Mouse (Mus musculus) thymus, adult 2 months (tissue): ENCODE data around the gene Bcap29. TPM values are rescaled to one million over a fixed set of nuclear protein-coding genes. Genes with fewer than 3 reads are reported as not detected.
"Not testable (repeated sequence)": the region's sequence is repeated elsewhere in the genome, so short reads cannot be mapped to it uniquely, and the experiment has no call there.

Experiments used
- DNase-seq: peaks from one replicate; pipeline ENCODE4 v3.0.0; 2021
- H3K27ac ChIP-seq: fragments of 200-500 bp; 2 replicates; pipeline ENCODE4 v1.5.1; 2012; ENCODE audit warnings: low read length, control low read depth; ENCODE audit not compliant: control insufficient read depth, insufficient read depth
- H3K27me3 ChIP-seq: fragments of 200-500 bp; 2 replicates; pipeline ENCODE4 v1.6.1; 2012; ENCODE audit warnings: mild to moderate bottlenecking, low read length, moderate library complexity, mixed read lengths; ENCODE audit not compliant: control insufficient read depth, insufficient read depth
- H3K36me3 ChIP-seq: fragments of 200-500 bp; 2 replicates; pipeline ENCODE4 v1.6.1; 2012; ENCODE audit warnings: mild to moderate bottlenecking, low read length, moderate library complexity; ENCODE audit not compliant: control insufficient read depth, insufficient read depth
- H3K4me1 ChIP-seq: fragments of 200-500 bp; replicated peaks from 2 replicates; pipeline ENCODE4 v1.6.1; 2012; ENCODE audit warnings: low read length; ENCODE audit not compliant: control insufficient read depth, insufficient read depth
- H3K4me3 ChIP-seq: fragments of 200-500 bp; 2 replicates; pipeline ENCODE4 v1.5.1; 2012; ENCODE audit warnings: mild to moderate bottlenecking, low read length, control low read depth, moderate library complexity; ENCODE audit not compliant: control insufficient read depth, insufficient read depth
- CTCF ChIP-seq: fragments of 200-500 bp; IDR thresholded peaks from 2 replicates; pipeline ENCODE4 v1.5.1; 2012; ENCODE audit warnings: mild to moderate bottlenecking, control low read depth, low read length, moderate library complexity, borderline replicate concordance; ENCODE audit not compliant: control insufficient read depth, poor library complexity, insufficient read depth; ENCODE audit errors: extremely low read depth
- POLR2A ChIP-seq: fragments of 200-500 bp; IDR thresholded peaks from 2 replicates; pipeline ENCODE4 v1.6.1; 2012; ENCODE audit warnings: mild to moderate bottlenecking, low read length, control low read depth, moderate library complexity; ENCODE audit not compliant: control insufficient read depth, poor library complexity, insufficient read depth; ENCODE audit errors: extremely low read depth
- WGBS: fragments of 180-500 bp; shearing (Covaris S2); methylation state at CpG from one replicate; pipeline ENCODE4 v1.1.7; 2018; 5-methylcytosine and 5-hydroxymethylcytosine counted together
- polyA plus RNA-seq: library from polyadenylated mRNA; depleted of rRNA; stranded (reverse); fragments of >200 nt; gene quantifications from 2 replicates; pipeline ENCODE4 v1.2.3, GENCODE M21; 2012

Bcap29 gene
- polyA plus RNA-seq, 1 experiment, result 3.9 TPM

- no peaks in the 10 kb centered on the region for H3K27me3 ChIP-seq
- no peak for DNase-seq
- WGBS, result 85% methylated on average over 5 of the region's 5 CpGs
- no peak overlapping the region for H3K27ac ChIP-seq
- no peak overlapping the region for H3K4me3 ChIP-seq
- no peaks in the 10 kb centered on the region for H3K36me3 ChIP-seq
- TF ChIP-seq POLR2A (no peak), CTCF (no peak)
- peaks cover 2% of the 10 kb centered on the region for H3K4me1 ChIP-seq
Measured at GRCm38 (mm10) chr12:31653611-31654010, 19.2 kb upstream of the Bcap29 start.

GRCm38 (mm10) chr12:31635240-31635607, 766 bp upstream of the Bcap29 start:
- no peak for TF ChIP-seq POLR2A
- TF ChIP-seq CTCF, result no peak
- H3K27me3 ChIP-seq, result no peaks in the 10 kb centered on the region
- DNase-seq, result no peak
- peaks cover 5% of the 10 kb centered on the region; the same call in 1 of the 2 replicates for H3K4me1 ChIP-seq
- no peak overlapping the region for H3K4me3 ChIP-seq
- 96% methylated on average over 3 of the region's 3 CpGs for WGBS
- H3K27ac ChIP-seq, result no peak overlapping the region
- H3K36me3 ChIP-seq, result no peaks in the 10 kb centered on the region

DNA sequence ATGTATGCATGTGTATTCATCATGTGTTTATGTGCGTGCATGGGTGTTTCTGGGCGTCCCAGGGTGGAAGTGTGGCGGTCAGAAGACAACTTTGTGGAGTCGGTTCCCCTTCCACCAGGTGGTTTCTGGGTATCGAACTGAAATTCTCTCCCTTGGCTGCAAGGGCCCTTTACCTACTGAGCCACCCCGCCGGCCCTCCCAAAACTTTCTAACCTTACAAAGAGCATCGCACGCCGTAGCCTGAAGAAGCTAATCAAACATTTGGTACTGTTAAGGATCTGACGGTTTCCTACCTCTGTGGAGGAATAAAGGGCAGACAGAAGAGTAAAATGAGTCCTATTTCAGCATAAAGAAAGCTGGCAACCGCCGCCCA, 502 bp downstream of the Bcap29 start:
- peak overlapping the region; percentile 5; the same call in 1 of the 2 replicates for H3K27ac ChIP-seq
- H3K36me3 ChIP-seq, result no peaks in the 10 kb centered on the region
- peak overlapping the region; percentile 83 for H3K4me3 ChIP-seq
- peak; percentile 31 for DNase-seq
- H3K27me3 ChIP-seq, result no peaks in the 10 kb centered on the region
- TF ChIP-seq POLR2A, result no peak
- 2% methylated on average over 13 of the region's 13 CpGs for WGBS
- H3K4me1 ChIP-seq, result peaks cover 5% of the 10 kb centered on the region; the same call in 1 of the 2 replicates

- not testable (repeated sequence) for H3K36me3 ChIP-seq, DNase-seq, H3K27ac ChIP-seq, H3K4me3 ChIP-seq, H3K27me3 ChIP-seq, H3K4me1 ChIP-seq
- 97% methylated on average over 9 of the region's 9 CpGs for WGBS
Measured at GRCm38 (mm10) chr12:31628396-31628795, 6.1 kb downstream of the Bcap29 start.

GRCm38 (mm10) chr12:31625016-31625415, 9.4 kb downstream of the Bcap29 start:
- TF ChIP-seq CTCF, result no peak
- no peak for TF ChIP-seq POLR2A
- no peak for DNase-seq
- Histone ChIP-seq H3K36me3 (no peaks in the 10 kb centered on the region; the same call in 1 of the 2 replicates), H3K4me1 (no peaks in the 10 kb centered on the region), H3K27ac (no peak overlapping the region), H3K4me3 (no peak overlapping the region), H3K27me3 (no peaks in the 10 kb centered on the region)
- WGBS, result 100% methylated on average over 1 of the region's 1 CpGs

GRCm38 (mm10) chr12:31620106-31620505, 14.4 kb downstream of the Bcap29 start:
- WGBS, result 98% methylated on average over 8 of the region's 8 CpGs
- H3K27me3 ChIP-seq, result no peaks in the 10 kb centered on the region

GRCm38 (mm10) chr12:31613353-31613752, 21.1 kb downstream of the Bcap29 start:
- Histone ChIP-seq H3K36me3 (peaks cover 9% of the 10 kb centered on the region; the same call in 1 of the 2 replicates), H3K27ac (no peak overlapping the region), H3K27me3 (no peaks in the 10 kb centered on the region), H3K4me1 (no peaks in the 10 kb centered on the region), H3K4me3 (no peak overlapping the region)
- 94% methylated on average over 4 of the region's 4 CpGs for WGBS
- TF ChIP-seq CTCF, result no peak
- no peak for TF ChIP-seq POLR2A
- no peak for DNase-seq

More at GRCm38 (mm10) chr12:31620106-31620505, 14.4 kb downstream of the Bcap29 start:
- Histone ChIP-seq H3K36me3 (peaks cover 9% of the 10 kb centered on the region; the same call in 1 of the 2 replicates), H3K4me3 (no peak overlapping the region), H3K4me1 (no peaks in the 10 kb centered on the region), H3K27ac (no peak overlapping the region)
- TF ChIP-seq POLR2A, result no peak
- TF ChIP-seq CTCF, result no peak
- no peak for DNase-seq
